Mouse (Mus musculus): Measurements from ENCODE around the gene Sema3f. TPM values are rescaled to one million over a fixed set of nuclear protein-coding genes. Genes with fewer than 3 reads are reported as not detected.

The Sema3f gene
- polyA plus RNA-seq, 1 experiment from 2014 or later: 10.0 TPM

GRCm38 (mm10) chr9:107665308-107665707, 45.0 kb downstream of the Sema3f start:
- H3K27ac ChIP-seq: no peak overlapping the region
- H3K36me3 ChIP-seq (replicated peaks): no peaks in the 10 kb centered on the region
- no peak overlapping the region for H3K4me3 ChIP-seq
- H3K27me3 ChIP-seq (ENCODE audit: poor library complexity, severe bottlenecking): peaks cover 56% of the 10 kb centered on the region
- no peaks in the 10 kb centered on the region for H3K9me3 ChIP-seq
- H3K4me1 ChIP-seq: peaks cover 79% of the 10 kb centered on the region
- DNase-seq (ENCODE audit: extremely low spot score, low spot score): no peak
- 90% methylated on average over 7 of the region's 7 CpGs for WGBS

DNA sequence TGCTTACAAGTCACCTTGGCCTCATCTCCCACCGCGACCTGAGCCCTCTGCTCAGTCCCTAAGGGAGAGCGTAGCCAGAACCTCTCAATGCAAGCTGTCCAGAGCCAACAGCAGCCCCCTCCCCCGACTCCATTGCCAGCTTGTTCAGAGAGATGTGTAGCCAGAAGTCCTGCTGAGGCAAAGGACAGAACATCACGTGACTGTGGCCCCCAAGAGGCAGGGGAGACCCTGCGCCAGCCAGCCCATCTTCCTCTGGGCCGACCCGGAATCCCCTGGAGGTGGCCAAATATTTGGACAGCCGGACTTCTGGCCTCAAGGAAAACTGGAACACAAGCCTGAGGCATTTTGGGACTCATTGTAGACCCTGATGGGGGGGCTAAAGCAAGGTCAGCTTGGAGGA, 46.8 kb downstream of the Sema3f start:
- no peaks in the 10 kb centered on the region for H3K36me3 ChIP-seq (replicated peaks)
- DNase-seq (ENCODE audit: extremely low spot score, low spot score): no peak
- 56% methylated on average over 9 of the region's 9 CpGs for WGBS
- H3K27ac ChIP-seq: peak overlapping the region; percentile 35
- H3K9me3 ChIP-seq: no peaks in the 10 kb centered on the region
- no peak overlapping the region for H3K4me3 ChIP-seq
- H3K4me1 ChIP-seq: peaks cover 66% of the 10 kb centered on the region
- peaks cover 38% of the 10 kb centered on the region for H3K27me3 ChIP-seq (ENCODE audit: poor library complexity, severe bottlenecking)

DNA sequence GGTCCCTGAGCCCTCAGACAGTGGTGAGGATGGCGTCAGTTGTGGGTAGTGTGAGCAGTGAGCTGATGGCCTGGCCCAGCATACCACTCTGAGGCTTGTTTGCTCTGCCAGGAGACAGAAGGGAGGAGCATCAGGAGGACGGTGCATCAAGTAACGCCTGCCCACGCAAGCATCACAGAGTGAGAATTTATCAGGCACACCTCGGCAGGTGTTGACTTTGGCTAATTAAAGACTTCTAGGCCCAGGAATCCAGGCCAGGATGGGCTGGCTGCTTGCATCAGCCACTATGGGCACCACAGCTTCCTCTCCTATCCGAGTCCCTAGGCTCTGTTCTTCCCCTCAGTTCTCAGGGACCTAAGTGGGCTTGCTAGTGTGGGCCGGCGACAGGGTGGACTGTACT, 47.9 kb downstream of the Sema3f start:
- H3K4me1 ChIP-seq: peaks cover 58% of the 10 kb centered on the region
- peaks cover 27% of the 10 kb centered on the region for H3K27me3 ChIP-seq (ENCODE audit: poor library complexity, severe bottlenecking)
- no peaks in the 10 kb centered on the region for H3K36me3 ChIP-seq (replicated peaks)
- no peaks in the 10 kb centered on the region for H3K9me3 ChIP-seq
- WGBS: 90% methylated on average over 8 of the region's 8 CpGs
- no peak overlapping the region for H3K4me3 ChIP-seq
- H3K27ac ChIP-seq: 0 out of 2 replicates have a peak overlapping the region, but pooled peaks have one; percentile 48
- no peak for DNase-seq (ENCODE audit: extremely low spot score, low spot score)

DNA sequence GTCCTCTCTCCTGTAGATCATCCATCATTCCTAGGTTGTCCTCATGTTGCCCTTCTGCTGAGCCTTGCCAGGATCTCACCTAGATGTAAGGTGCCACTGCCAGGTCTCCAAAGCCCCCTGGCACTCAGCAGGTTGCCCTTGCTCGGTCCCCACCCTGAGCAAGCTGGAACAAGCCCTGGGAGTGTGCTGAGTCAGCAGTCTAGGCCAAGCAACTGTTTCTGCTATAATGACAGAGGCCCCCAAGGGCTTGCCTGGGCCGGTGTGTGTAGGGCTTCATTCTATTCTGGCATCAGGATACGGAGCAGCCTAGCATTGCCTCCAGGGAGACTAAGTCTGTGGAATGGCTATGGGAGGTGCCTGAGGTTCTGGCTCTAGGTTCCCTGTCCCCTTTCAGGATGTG, 49.5 kb downstream of the Sema3f start:
- Histone ChIP-seq H3K4me3 (no peak overlapping the region), H3K27ac (no peak overlapping the region), H3K27me3 (ENCODE audit: poor library complexity, severe bottlenecking) (peaks cover 11% of the 10 kb centered on the region), H3K9me3 (no peaks in the 10 kb centered on the region), H3K36me3 (replicated peaks) (no peaks in the 10 kb centered on the region), H3K4me1 (peaks cover 43% of the 10 kb centered on the region)
- WGBS: 87% methylated on average over 3 of the region's 3 CpGs
- DNase-seq (ENCODE audit: extremely low spot score, low spot score): no peak

DNA sequence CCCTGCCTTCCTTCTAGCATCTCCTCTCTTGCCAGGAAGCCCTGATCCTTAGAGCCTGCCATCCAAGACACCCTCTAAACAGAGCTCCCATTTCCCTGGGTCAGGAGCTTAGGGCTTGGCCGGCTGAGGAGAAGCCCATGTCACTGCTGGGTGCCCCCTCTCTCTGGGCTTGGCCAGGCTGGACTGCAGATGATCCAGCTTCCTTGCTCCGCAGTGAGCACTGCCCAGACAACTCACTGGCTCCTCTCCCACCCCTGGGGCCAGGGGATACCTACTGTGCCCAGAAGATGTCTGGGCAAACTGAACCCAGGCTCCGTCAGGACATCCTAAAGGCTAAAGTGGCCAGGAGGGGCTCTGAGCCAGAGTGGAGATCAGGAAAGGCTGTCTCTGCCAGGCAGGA, 50.3 kb downstream of the Sema3f start:
- peak overlapping the region; percentile 51; the same call in 1 of the 2 replicates for H3K27ac ChIP-seq
- WGBS: 86% methylated on average over 3 of the region's 3 CpGs

GRCm38 (mm10) chr9:107659551-107659950, 50.7 kb downstream of the Sema3f start:
- 93% methylated on average over 10 of the region's 10 CpGs for WGBS
- Histone ChIP-seq H3K4me1 (peaks cover 32% of the 10 kb centered on the region), H3K4me3 (no peak overlapping the region)

More for the DNA sequence above, 50.3 kb downstream of the Sema3f start:
- no peak overlapping the region for H3K4me3 ChIP-seq
- no peaks in the 10 kb centered on the region for H3K9me3 ChIP-seq
- H3K4me1 ChIP-seq: peaks cover 34% of the 10 kb centered on the region
- no peak for DNase-seq (ENCODE audit: extremely low spot score, low spot score)
- 0 out of 2 replicates have a peak, but pooled peaks cover 5% of the 10 kb centered on the region for H3K36me3 ChIP-seq (replicated peaks)
- H3K27me3 ChIP-seq (ENCODE audit: poor library complexity, severe bottlenecking): peaks cover 3% of the 10 kb centered on the region

GRCm38 (mm10) chr9:107658096-107658495, 52.2 kb downstream of the Sema3f start:
- no peaks in the 10 kb centered on the region for H3K9me3 ChIP-seq
- H3K4me1 ChIP-seq: peaks cover 20% of the 10 kb centered on the region
- no peak overlapping the region for H3K4me3 ChIP-seq
- 90% methylated on average over 6 of the region's 6 CpGs for WGBS
- no peaks in the 10 kb centered on the region for H3K27me3 ChIP-seq (ENCODE audit: poor library complexity, severe bottlenecking)
- no peak for DNase-seq (ENCODE audit: extremely low spot score, low spot score)
- 0 out of 2 replicates have a peak, but pooled peaks cover 5% of the 10 kb centered on the region for H3K36me3 ChIP-seq (replicated peaks)
- H3K27ac ChIP-seq: no peak overlapping the region

More at GRCm38 (mm10) chr9:107659551-107659950, 50.7 kb downstream of the Sema3f start:
- Histone ChIP-seq H3K36me3 (replicated peaks) (0 out of 2 replicates have a peak, but pooled peaks cover 5% of the 10 kb centered on the region), H3K27me3 (ENCODE audit: poor library complexity, severe bottlenecking) (no peaks in the 10 kb centered on the region; the same call in 1 of the 2 replicates), H3K27ac (peak overlapping the region; percentile 51; the same call in 1 of the 2 replicates), H3K9me3 (no peaks in the 10 kb centered on the region)
- no peak for DNase-seq (ENCODE audit: extremely low spot score, low spot score)

GRCm38 (mm10) chr9:107657144-107657543, 53.1 kb downstream of the Sema3f start:
- H3K4me1 ChIP-seq: peaks cover 12% of the 10 kb centered on the region
- no peaks in the 10 kb centered on the region for H3K9me3 ChIP-seq
- whole genome bisulfite sequencing: 92% methylated on average over 5 of the region's 5 CpGs
- DNase-seq (ENCODE audit: extremely low spot score, low spot score): no peak
- H3K27me3 ChIP-seq (ENCODE audit: poor library complexity, severe bottlenecking): no peaks in the 10 kb centered on the region
- 0 out of 2 replicates have a peak, but pooled peaks cover 5% of the 10 kb centered on the region for H3K36me3 ChIP-seq (replicated peaks)
- 0 out of 2 replicates have a peak overlapping the region, but pooled peaks have one; percentile 20 for H3K27ac ChIP-seq
- H3K4me3 ChIP-seq: no peak overlapping the region

- Histone ChIP-seq H3K27me3 (ENCODE audit: poor library complexity, severe bottlenecking) (no peaks in the 10 kb centered on the region), H3K4me3 (no peak overlapping the region), H3K9me3 (no peaks in the 10 kb centered on the region), H3K36me3 (replicated peaks) (0 out of 2 replicates have a peak, but pooled peaks cover 5% of the 10 kb centered on the region), H3K27ac (no peak overlapping the region), H3K4me1 (peaks cover 33% of the 10 kb centered on the region)
- WGBS: 90% methylated on average over 4 of the region's 4 CpGs
- DNase-seq (ENCODE audit: extremely low spot score, low spot score): no peak
These were observed 55.7 kb downstream of the Sema3f start for GRCm38 (mm10) chr9:107654585-107654984.

- no peak overlapping the region for H3K4me3 ChIP-seq
- 89% methylated on average over 2 of the region's 2 CpGs for WGBS
These were observed 56.8 kb downstream of the Sema3f start for GRCm38 (mm10) chr9:107653474-107653873.

GRCm38 (mm10) chr9:107650708-107651481, 59.4 kb downstream of the Sema3f start:
- 58% methylated on average over 12 of the region's 12 CpGs for WGBS
- Histone ChIP-seq H3K36me3 (replicated peaks) (0 out of 2 replicates have a peak, but pooled peaks cover 5% of the 10 kb centered on the region), H3K27me3 (ENCODE audit: poor library complexity, severe bottlenecking) (no peaks in the 10 kb centered on the region), H3K4me3 (no peak overlapping the region), H3K27ac (peak overlapping the region; percentile 6; the same call in 1 of the 2 replicates), H3K9me3 (no peaks in the 10 kb centered on the region), H3K4me1 (peaks cover 33% of the 10 kb centered on the region)
- DNase-seq (ENCODE audit: extremely low spot score, low spot score): no peak

More at GRCm38 (mm10) chr9:107653474-107653873, 56.8 kb downstream of the Sema3f start:
- no peak overlapping the region for H3K27ac ChIP-seq
- H3K27me3 ChIP-seq (ENCODE audit: poor library complexity, severe bottlenecking): no peaks in the 10 kb centered on the region
- no peaks in the 10 kb centered on the region for H3K9me3 ChIP-seq
- H3K36me3 ChIP-seq (replicated peaks): 0 out of 2 replicates have a peak, but pooled peaks cover 5% of the 10 kb centered on the region
- no peak for DNase-seq (ENCODE audit: extremely low spot score, low spot score)
- peaks cover 33% of the 10 kb centered on the region for H3K4me1 ChIP-seq

- 0 out of 2 replicates have a peak, but pooled peaks cover 2% of the 10 kb centered on the region for H3K36me3 ChIP-seq (replicated peaks)
- H3K4me1 ChIP-seq: peaks cover 40% of the 10 kb centered on the region
- H3K27ac ChIP-seq: peak overlapping the region; percentile 6; the same call in 1 of the 2 replicates
- H3K27me3 ChIP-seq (ENCODE audit: poor library complexity, severe bottlenecking): peaks cover 2% of the 10 kb centered on the region
- DNase-seq (ENCODE audit: extremely low spot score, low spot score): no peak
- H3K4me3 ChIP-seq: no peak overlapping the region
- no peaks in the 10 kb centered on the region for H3K9me3 ChIP-seq
- 78% methylated on average over 7 of the region's 7 CpGs for WGBS
These were observed 60.0 kb downstream of the Sema3f start for GRCm38 (mm10) chr9:107650225-107650624.

DNA sequence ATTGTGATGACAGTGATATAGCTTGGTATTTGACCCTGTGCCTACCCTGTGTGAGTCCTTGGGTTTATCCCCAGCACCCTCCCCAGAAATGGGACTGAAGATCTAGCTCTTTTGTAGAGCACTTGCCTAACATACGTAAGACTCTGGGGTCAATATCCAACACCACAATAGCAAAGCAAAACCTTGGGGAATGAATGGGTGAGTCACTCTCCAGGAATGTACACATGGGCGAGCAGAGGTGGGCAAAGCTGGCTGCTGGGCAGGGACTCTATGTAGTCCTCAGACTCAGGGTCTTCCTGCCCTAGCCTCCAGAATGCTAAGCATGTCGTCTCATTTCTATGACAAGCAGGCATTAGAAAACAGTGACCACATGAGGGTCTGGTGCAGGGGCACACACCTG, 61.5 kb downstream of the Sema3f start:
- Histone ChIP-seq H3K36me3 (replicated peaks) (no peaks in the 10 kb centered on the region), H3K4me3 (no peak overlapping the region), H3K4me1 (peaks cover 54% of the 10 kb centered on the region), H3K27ac (no peak overlapping the region), H3K9me3 (no peaks in the 10 kb centered on the region), H3K27me3 (ENCODE audit: poor library complexity, severe bottlenecking) (peaks cover 7% of the 10 kb centered on the region)
- DNase-seq (ENCODE audit: extremely low spot score, low spot score): no peak
- WGBS: 81% methylated on average over 3 of the region's 3 CpGs
